Mouse (Mus musculus) liver, adult 2 months (tissue): Measurements from ENCODE around the gene Dnase1l2. TPM values are rescaled to one million over a fixed set of nuclear protein-coding genes. Genes with fewer than 3 reads are reported as not detected.
A peak's percentile ranks its signal among the peaks of the same experiment; 100 is the strongest.

Experiments used
- DNase-seq: peaks from one replicate; pipeline ENCODE4 v3.0.0-alpha.2; 2011; ENCODE audit warnings: low read depth, low spot score; ENCODE audit errors: extremely low read depth
- H3K27ac ChIP-seq: fragments of 200-500 bp; replicated peaks from 2 replicates; pipeline ENCODE4 v1.5.1; 2012; ENCODE audit warnings: low read depth, mild to moderate bottlenecking, control low read depth, inconsistent platforms, low read length; ENCODE audit not compliant: insufficient read depth
- H3K27me3 ChIP-seq: fragments of 200-500 bp; 2 replicates; pipeline ENCODE4 v1.6.1; 2012; ENCODE audit warnings: mild to moderate bottlenecking, moderate library complexity, low read length, inconsistent platforms; ENCODE audit not compliant: control insufficient read depth, insufficient read depth
- H3K36me3 ChIP-seq: fragments of 200-500 bp; 2 replicates; pipeline ENCODE4 v1.6.1; 2012; ENCODE audit warnings: low read length, inconsistent platforms; ENCODE audit not compliant: control insufficient read depth, insufficient read depth
- H3K4me1 ChIP-seq: fragments of 200-500 bp; 2 replicates; pipeline ENCODE4 v1.6.1; 2011; ENCODE audit warnings: low read length; ENCODE audit not compliant: control insufficient read depth, insufficient read depth
- H3K4me3 ChIP-seq: fragments of 200-500 bp; 2 replicates; pipeline ENCODE4 v1.5.1; 2011; ENCODE audit warnings: low read depth, mild to moderate bottlenecking, control low read depth, low read length, moderate library complexity; ENCODE audit not compliant: insufficient read depth
- H3K79me2 ChIP-seq: fragments of 200-500 bp; 2 replicates; pipeline ENCODE4 v1.6.1; 2012; ENCODE audit warnings: inconsistent platforms, mild to moderate bottlenecking, low read length, moderate library complexity; ENCODE audit not compliant: control insufficient read depth, insufficient read depth
- H3K9ac ChIP-seq: fragments of 200-500 bp; 2 replicates; pipeline ENCODE4 v1.6.1; 2012; ENCODE audit warnings: low read depth, mild to moderate bottlenecking, control low read depth, inconsistent platforms, low read length
- CTCF ChIP-seq: fragments of 200-500 bp; IDR thresholded peaks from 2 replicates; pipeline ENCODE4 v1.5.1; 2011; ENCODE audit warnings: low read depth, low read length, control low read depth
- POLR2A ChIP-seq: fragments of 200-500 bp; IDR thresholded peaks from 2 replicates; pipeline ENCODE4 v1.6.1; 2011; ENCODE audit warnings: low read length, control low read depth; ENCODE audit not compliant: insufficient read depth; ENCODE audit errors: extremely low read depth
- WGBS: fragments of 180-500 bp; shearing (Covaris S2); methylation state at CpG from one replicate; pipeline ENCODE4 v1.1.7; 2018; 5-methylcytosine and 5-hydroxymethylcytosine counted together
- polyA plus RNA-seq: library from polyadenylated mRNA; depleted of rRNA; stranded (reverse); fragments of >200 nt; gene quantifications from 2 replicates; pipeline ENCODE4 v1.2.3, GENCODE M21; 2012
- total RNA-seq: library from RNA; depleted of rRNA; stranded (reverse); fragments of >200 nt; gene quantifications from 2 replicates; pipeline ENCODE4 v1.2.3, GENCODE M21; 2014

Dnase1l2 gene
- total and polyA plus RNA-seq, 2 experiments: 0.74 to 2.4 TPM

DNA sequence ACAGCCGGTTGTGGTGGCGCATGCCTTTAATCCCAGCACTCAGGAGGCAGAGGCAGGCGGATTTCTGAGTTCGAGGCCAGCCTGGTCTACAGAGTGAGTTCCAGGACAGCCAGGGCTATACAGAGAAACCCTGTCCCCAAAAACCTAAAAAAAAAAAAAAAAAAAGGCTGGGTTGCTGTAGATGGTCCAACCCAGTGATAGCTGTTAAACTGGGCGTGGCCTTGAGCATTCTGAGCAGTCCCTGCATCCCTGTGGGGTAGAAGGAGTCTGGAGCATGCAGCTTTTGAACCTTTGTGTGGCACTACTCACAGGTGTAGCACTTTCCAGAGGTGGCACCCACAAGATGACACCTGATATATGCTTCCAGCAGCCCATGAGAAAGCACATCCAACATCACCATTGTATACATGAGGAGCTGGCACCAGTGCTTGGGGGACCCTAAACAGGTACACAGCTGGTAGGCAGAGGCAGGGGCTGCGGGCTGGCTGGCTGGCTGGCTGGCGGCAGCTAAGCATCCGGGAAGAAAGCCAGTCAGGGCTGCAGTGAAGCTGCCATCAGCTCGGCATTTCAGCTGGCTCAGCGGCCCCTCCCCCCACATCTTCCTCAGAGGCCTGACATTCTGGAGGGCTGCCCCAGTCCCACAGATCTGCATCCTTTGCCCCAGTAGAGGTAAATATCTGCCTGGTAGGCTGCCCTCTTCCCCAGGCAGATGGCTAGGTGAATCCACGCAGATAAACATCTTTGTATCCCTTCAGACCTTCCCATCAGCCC lies 42.4 kb upstream of the Dnase1l2 start:
- Histone ChIP-seq H3K36me3 (no peaks in the 10 kb centered on the region), H3K27me3 (peaks cover 13% of the 10 kb centered on the region), H3K4me1 (no peaks in the 10 kb centered on the region), H3K27ac (no peak overlapping the region), H3K4me3 (no peak overlapping the region), H3K9ac (no peak overlapping the region), H3K79me2 (no peaks in the 10 kb centered on the region)
- WGBS: 62% methylated on average over 11 of the region's 11 CpGs
- TF ChIP-seq CTCF (no peak), POLR2A (no peak)
- no peak for DNase-seq

DNA sequence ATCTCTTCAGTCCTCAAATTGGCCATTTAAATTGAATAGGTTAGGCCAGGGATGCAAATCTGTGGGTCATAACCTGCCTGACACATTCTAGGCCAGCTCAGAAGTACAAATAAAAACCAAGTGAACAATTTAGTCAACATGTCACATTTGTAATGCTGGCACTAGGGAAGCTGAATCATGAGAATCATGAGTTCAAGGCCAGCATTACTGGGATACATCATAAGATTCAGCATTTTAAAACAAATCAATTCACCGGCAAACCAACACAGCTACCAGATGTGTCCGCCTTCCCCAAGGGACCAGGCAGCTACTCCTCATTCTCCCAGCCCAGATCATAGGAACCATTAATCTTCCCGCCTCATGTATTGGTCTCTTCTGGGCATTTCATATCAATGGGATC lies 40.6 kb upstream of the Dnase1l2 start:
- DNase-seq: no peak
- Histone ChIP-seq H3K9ac (no peak overlapping the region), H3K4me3 (no peak overlapping the region), H3K79me2 (no peaks in the 10 kb centered on the region), H3K27me3 (peaks cover 5% of the 10 kb centered on the region), H3K27ac (no peak overlapping the region), H3K36me3 (no peaks in the 10 kb centered on the region), H3K4me1 (no peaks in the 10 kb centered on the region)
- 91% methylated on average over 3 of the region's 3 CpGs for WGBS
- no peak for TF ChIP-seq CTCF
- TF ChIP-seq POLR2A: no peak

DNA sequence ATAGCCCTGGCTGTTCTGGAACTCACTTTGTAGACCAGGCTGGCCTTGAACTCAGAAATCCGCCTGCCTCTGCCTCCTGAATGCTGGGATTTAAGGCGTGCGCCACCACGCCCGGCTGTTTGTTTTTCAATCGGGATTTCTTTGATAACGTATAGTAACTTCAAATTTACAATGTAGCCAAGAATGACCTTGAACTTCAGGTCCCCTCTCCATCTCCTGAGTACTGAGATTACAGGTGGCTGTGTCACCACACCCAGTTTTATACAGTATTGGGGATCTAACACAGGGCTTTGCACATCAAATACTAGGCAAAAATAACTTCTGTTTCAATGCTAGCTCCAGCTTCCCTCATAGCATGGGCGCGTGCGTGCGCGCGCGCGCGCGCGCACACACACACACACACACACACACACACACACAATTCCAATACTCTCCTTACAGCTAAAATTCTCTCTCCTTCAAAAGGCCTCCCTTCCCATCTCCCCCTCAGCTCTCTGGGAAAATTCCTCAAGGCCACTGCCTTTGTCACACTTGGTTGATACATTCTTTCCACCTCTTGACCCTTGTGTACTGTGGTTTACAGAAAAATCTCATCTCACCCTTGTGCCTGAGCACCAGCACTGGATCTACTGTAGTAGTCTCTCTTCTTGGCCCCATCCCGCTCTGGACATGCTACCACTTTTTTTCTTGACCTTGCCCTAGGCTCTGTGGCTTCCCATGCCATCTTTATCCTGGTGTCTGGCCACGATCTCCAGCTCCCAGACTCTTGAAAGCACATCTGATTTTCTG lies 38.3 kb upstream of the Dnase1l2 start:
- Histone ChIP-seq H3K36me3 (no peaks in the 10 kb centered on the region), H3K9ac (no peak overlapping the region), H3K27me3 (no peaks in the 10 kb centered on the region), H3K79me2 (no peaks in the 10 kb centered on the region), H3K27ac (no peak overlapping the region), H3K4me3 (no peak overlapping the region), H3K4me1 (peaks cover 6% of the 10 kb centered on the region; the same call in 1 of the 2 replicates)
- 91% methylated on average over 20 of the region's 20 CpGs for WGBS
- no peak for DNase-seq
- TF ChIP-seq CTCF: no peak
- TF ChIP-seq POLR2A: no peak

DNA sequence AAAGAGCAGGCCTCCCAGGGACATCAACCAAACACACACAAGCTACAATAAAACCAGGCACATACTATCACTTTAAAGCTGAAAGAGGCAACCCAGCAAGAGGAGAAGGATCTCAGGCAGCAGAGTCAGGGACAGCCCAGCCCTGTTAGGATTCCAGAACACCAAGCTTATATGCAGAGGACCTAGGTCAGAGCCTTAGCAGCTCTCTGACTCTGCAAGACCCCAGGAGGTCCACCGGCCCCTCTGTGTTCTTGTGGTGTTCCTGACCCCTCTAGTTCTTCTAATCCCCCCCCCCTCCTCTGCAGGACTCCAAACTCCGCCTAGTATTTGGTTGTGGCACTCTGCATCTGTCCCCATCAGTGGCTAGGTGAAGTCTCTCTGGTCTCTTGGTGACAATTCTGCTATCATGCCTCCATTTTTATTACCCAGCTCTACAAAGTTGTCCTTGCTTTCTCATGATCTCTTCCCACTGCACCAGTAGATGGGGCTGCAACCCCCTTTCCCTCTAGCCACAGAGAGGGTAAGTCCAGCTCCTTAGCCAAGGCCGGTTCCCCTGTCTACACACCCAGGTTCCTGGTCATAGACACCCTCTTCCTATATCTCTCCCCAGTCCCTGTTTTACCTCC lies 37.4 kb upstream of the Dnase1l2 start:
- no peak for DNase-seq
- Histone ChIP-seq H3K36me3 (no peaks in the 10 kb centered on the region; the same call in 1 of the 2 replicates), H3K9ac (no peak overlapping the region), H3K27me3 (no peaks in the 10 kb centered on the region), H3K4me3 (no peak overlapping the region), H3K27ac (no peak overlapping the region), H3K4me1 (peaks cover 6% of the 10 kb centered on the region; the same call in 1 of the 2 replicates), H3K79me2 (no peaks in the 10 kb centered on the region)
- 85% methylated on average over 3 of the region's 3 CpGs for WGBS
- TF ChIP-seq CTCF (0 out of 2 replicates have a peak, but pooled peaks have one; percentile 20), POLR2A (no peak)

DNA sequence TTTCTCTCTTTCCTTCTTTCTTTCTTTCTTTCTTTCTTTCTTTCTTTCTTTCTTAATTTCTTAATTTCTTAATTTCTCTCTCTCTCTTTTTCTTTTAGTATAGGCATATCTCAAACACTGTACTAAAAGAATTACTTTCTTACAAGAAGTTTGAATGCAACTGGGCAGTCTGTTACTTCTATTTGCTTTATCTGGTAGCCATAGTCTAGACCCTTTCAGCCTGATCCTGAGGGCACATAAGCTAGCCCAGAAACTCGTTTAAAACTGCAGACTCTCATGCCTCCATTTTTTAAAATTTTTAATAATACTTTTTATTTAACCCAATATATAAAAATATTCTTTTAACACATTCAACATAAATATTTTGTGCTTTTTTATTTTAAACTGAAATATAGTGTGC lies 36.5 kb upstream of the Dnase1l2 start:
- Histone ChIP-seq H3K4me3 (no peak overlapping the region), H3K27ac (no peak overlapping the region)

More for the DNA sequence above, 36.5 kb upstream of the Dnase1l2 start:
- WGBS: 45% methylated on average over 1 of the region's 1 CpGs
- no peak for TF ChIP-seq POLR2A
- no peak for TF ChIP-seq CTCF
- H3K9ac ChIP-seq: no peak overlapping the region
- no peaks in the 10 kb centered on the region; the same call in 1 of the 2 replicates for H3K36me3 ChIP-seq
- H3K4me1 ChIP-seq: peaks cover 6% of the 10 kb centered on the region; the same call in 1 of the 2 replicates
- no peak for DNase-seq
- no peaks in the 10 kb centered on the region for H3K79me2 ChIP-seq
- H3K27me3 ChIP-seq: no peaks in the 10 kb centered on the region
